Mouse (Mus musculus) megakaryocyte, embryonic 14.5 days (primary cell): ENCODE data around the gene Dmc1.

Experiments used
- FLI1 ChIP-seq: IDR thresholded peaks from 2 replicates; pipeline ENCODE4 v1.6.1; 2012; ENCODE audit warnings: low read length, inconsistent platforms, mixed read lengths
- GATA1 ChIP-seq: IDR thresholded peaks from 3 replicates; pipeline ENCODE4 v1.6.1; 2012; ENCODE audit warnings: mixed read lengths, low read length, inconsistent platforms, borderline replicate concordance

- no peak for TF ChIP-seq GATA1
- TF ChIP-seq FLI1, result no peak
Measured at GRCm38 (mm10) chr15:79545921-79546399, 58.9 kb downstream of the Dmc1 start.
